Mouse (Mus musculus) intestine, postnatal 0 days (tissue): ENCODE results near the gene Fcf1. TPM values are rescaled to one million over a fixed set of nuclear protein-coding genes. Genes with fewer than 3 reads are reported as not detected.

Experiments
- ATAC-seq: fragments of 200-750 bp; cut with Nextera tagmentation; 2 replicates; pipeline ENCODE4 v1.8.0; 2017; ENCODE audit warnings: mild to moderate bottlenecking, moderate TSS enrichment, moderate library complexity
- H3K27ac ChIP-seq: fragments of 300-500 bp; sonication (generic); 2 replicates; pipeline ENCODE4 v1.5.1; 2014; ENCODE audit warnings: mild to moderate bottlenecking, low read depth, low read length, moderate library complexity
- H3K27me3 ChIP-seq: fragments of 300-500 bp; sonication (generic); replicated peaks from 2 replicates; pipeline ENCODE4 v1.6.1; 2014; ENCODE audit warnings: low read length, mixed read lengths; ENCODE audit not compliant: control insufficient read depth, insufficient read depth
- H3K36me3 ChIP-seq: fragments of 300-500 bp; sonication (generic); 2 replicates; pipeline ENCODE4 v1.6.1; 2014; ENCODE audit warnings: mild to moderate bottlenecking, moderate library complexity; ENCODE audit not compliant: control insufficient read depth, insufficient read depth
- H3K4me1 ChIP-seq: fragments of 300-500 bp; sonication (generic); replicated peaks from 2 replicates; pipeline ENCODE4 v1.6.1; 2014; ENCODE audit warnings: antibody characterized with exemption, low read length, mixed read lengths; ENCODE audit not compliant: control insufficient read depth, insufficient read depth
- H3K4me2 ChIP-seq: fragments of 300-500 bp; sonication (generic); replicated peaks from 2 replicates; pipeline ENCODE4 v1.6.1; 2014; ENCODE audit warnings: low read depth, mild to moderate bottlenecking, moderate library complexity
- H3K4me3 ChIP-seq: fragments of 300-500 bp; sonication (generic); 2 replicates; pipeline ENCODE4 v1.5.1; 2014; ENCODE audit warnings: low read depth, low read length
- H3K9ac ChIP-seq: fragments of 300-500 bp; sonication (generic); 2 replicates; pipeline ENCODE4 v1.6.1; 2014; ENCODE audit warnings: mild to moderate bottlenecking, low read depth, low read length
- H3K9me3 ChIP-seq: fragments of 300-500 bp; sonication (generic); 2 replicates; pipeline ENCODE4 v1.6.1; 2016; ENCODE audit warnings: mixed run types; ENCODE audit not compliant: control insufficient read depth
- CTCF ChIP-seq: sonication (generic); IDR thresholded peaks from 2 replicates; pipeline ENCODE4 v1.5.1; 2016; ENCODE audit warnings: low read depth, mild to moderate bottlenecking, control low read depth, antibody characterized with exemption, moderate library complexity
- WGBS: fragments of 180-500 bp; shearing (Covaris S2); extraction: QIAGEN DNeasy Blood & Tissue Kit; methylation state at CpG from one replicate; pipeline ENCODE4 v1.1.7; 2014; 5-methylcytosine and 5-hydroxymethylcytosine counted together
- polyA plus RNA-seq: library from polyadenylated mRNA; unstranded; fragments of >200 nt; fragmentation: Nextera tagmentation; extraction: Ambion mirVana; gene quantifications from 2 replicates; pipeline ENCODE4 v1.2.1, GENCODE M21; 2015

The Fcf1 gene
- polyA plus RNA-seq, 1 experiment from 2014 or later, result 97.3 TPM

DNA sequence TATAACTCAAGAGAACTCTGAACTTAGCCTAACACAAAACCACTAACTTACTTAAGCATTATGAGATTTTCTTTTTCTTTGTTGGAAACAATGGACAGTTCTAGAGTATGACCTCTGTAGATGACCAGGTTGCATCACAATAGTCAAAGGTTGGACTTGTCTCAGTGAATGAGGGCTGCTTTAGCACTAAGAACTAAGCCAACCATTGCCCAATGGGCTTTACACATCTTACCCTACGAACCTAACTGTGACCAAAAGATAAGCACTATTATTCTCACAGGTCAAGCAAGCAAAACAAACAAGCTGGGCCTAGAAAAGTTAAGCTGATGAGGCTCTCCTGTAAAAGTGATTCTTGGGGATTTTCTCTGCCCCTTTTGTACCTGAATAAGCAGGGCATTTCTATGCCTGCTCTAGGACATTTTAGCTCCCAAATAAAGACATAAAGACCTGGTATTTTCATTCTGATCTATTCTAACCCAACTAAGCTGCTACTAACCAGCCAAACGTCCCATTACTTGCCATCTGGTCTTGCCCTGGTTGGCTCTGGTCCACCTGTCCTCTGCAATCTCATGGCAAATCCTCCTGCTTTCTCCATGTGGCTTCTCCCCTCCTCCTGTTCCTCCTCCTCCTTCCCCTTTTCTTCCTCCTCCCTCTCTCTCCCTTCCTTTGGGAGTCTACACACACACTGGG is 22.7 kb upstream of the Fcf1 start:
- H3K4me2 ChIP-seq, result no peak overlapping the region
- WGBS, result 75% methylated on average over 2 of the region's 2 CpGs
- no peak overlapping the region for H3K9ac ChIP-seq
- TF ChIP-seq CTCF, result no peak
- no peak for ATAC-seq
- H3K27me3 ChIP-seq, result no peaks in the 10 kb centered on the region
- H3K36me3 ChIP-seq, result peaks cover 28% of the 10 kb centered on the region
- no peaks in the 10 kb centered on the region for H3K4me1 ChIP-seq
- no peaks in the 10 kb centered on the region for H3K9me3 ChIP-seq
- H3K4me3 ChIP-seq, result no peak overlapping the region
- H3K27ac ChIP-seq, result no peak overlapping the region

DNA sequence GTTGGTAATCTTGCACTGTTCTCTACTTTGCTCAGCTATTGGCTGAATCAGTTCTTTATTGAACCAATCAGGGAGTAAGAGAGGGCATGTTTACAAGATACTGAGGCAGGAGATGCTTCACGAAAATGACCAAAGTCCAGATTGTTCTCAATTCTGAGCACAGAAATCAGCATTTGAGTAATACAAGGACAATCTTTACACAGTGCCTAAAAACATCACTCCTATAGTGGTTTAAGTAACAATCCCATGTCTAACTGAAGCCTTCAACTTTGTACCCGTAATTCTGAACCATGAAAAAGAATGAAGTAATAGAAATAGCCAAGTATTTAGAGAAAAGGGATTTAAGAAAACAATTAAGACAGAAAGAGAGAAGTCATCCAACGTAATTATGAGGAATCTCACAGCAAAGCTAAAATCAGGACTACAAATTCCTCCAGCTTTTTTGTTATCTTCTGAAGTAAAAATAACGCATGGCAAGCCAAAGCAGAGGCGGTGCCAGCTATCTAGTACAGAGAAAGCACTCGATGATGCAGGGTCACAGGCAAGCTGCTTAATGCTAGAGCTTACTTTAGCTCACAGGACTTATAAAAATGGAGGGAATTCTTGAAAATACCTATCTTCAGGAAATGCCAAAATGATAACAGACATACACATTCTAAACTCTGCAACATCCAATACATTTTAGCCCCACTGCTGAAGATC is 22.0 kb upstream of the Fcf1 start:
- no peak for TF ChIP-seq CTCF
- H3K4me2 ChIP-seq, result no peak overlapping the region

DNA sequence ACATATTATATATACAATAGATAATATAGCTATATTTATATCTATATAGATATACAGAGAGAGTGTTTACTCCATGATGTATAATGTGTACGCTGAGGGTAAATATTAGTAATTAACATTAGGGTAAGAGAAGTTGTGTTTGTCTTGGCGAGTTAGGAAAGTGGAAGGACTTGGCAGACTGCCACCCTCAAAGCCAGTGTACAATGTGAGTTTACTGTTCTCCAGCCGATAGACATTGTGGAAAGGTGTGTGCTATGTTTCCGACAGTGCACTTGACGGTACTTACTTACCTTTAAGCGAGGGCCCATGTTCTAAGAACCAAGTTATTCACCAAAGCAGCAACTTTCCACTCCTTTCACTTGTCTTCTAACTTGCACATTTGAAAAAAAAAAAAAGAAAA is 19.9 kb upstream of the Fcf1 start:
- ATAC-seq, result no peak
- Histone ChIP-seq H3K4me1 (no peaks in the 10 kb centered on the region), H3K4me3 (no peak overlapping the region), H3K36me3 (peaks cover 24% of the 10 kb centered on the region), H3K27ac (no peak overlapping the region), H3K9ac (no peak overlapping the region), H3K4me2 (no peak overlapping the region), H3K9me3 (no peaks in the 10 kb centered on the region), H3K27me3 (no peaks in the 10 kb centered on the region)
- TF ChIP-seq CTCF, result no peak
- WGBS, result 64% methylated on average over 6 of the region's 6 CpGs

More for the DNA sequence above, 22.0 kb upstream of the Fcf1 start:
- Histone ChIP-seq H3K4me3 (no peak overlapping the region), H3K36me3 (peaks cover 28% of the 10 kb centered on the region), H3K4me1 (no peaks in the 10 kb centered on the region), H3K9me3 (no peaks in the 10 kb centered on the region), H3K9ac (no peak overlapping the region), H3K27ac (no peak overlapping the region), H3K27me3 (no peaks in the 10 kb centered on the region)
- 91% methylated on average over 6 of the region's 6 CpGs for WGBS
- no peak for ATAC-seq

DNA sequence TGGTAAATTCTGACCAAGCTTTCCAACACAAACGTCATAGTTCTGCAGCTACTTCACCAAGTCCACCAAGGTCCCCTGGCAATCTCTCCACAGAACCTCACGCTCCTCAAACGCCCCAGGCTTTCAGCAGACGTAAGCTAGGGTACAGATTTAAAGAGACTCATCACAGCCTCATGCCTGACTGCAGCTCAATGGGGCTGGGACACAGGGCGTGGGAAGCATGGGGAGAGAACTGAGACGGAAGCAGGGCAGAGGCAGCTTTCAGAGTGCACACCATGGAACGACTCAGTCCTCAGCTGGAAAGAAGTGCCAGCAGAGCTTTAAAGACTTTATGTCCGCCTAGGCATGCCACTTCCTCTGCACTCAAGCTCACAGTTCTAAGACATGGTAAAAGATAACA is 19.2 kb upstream of the Fcf1 start:
- no peak for TF ChIP-seq CTCF
- Histone ChIP-seq H3K9me3 (no peaks in the 10 kb centered on the region), H3K9ac (no peak overlapping the region), H3K4me2 (no peak overlapping the region), H3K4me3 (no peak overlapping the region), H3K27ac (no peak overlapping the region), H3K4me1 (no peaks in the 10 kb centered on the region), H3K27me3 (no peaks in the 10 kb centered on the region), H3K36me3 (peaks cover 21% of the 10 kb centered on the region)
- 72% methylated on average over 8 of the region's 8 CpGs for WGBS
- no peak for ATAC-seq

DNA sequence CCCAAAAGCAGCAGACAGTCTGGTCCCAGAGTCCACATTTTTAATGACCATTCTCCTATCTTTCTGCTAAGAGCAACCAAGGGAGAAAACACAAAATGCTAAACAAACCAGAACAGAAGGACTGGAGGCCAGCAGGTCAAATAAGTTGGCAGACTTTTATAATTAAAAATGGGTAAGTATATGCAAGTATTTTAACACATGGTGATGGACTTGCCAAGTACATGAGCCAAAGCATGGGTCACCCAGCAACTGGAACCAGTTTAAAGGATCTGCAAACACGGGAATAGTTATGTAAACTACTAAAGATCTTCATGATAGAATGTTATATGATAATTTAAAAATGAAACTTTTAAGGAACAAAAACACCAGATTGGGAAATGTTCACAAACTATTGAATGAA is 18.3 kb upstream of the Fcf1 start:
- Histone ChIP-seq H3K27ac (no peak overlapping the region; the same call in 1 of the 2 replicates), H3K4me2 (no peak overlapping the region)
- 42% methylated on average over 1 of the region's 1 CpGs for WGBS

DNA sequence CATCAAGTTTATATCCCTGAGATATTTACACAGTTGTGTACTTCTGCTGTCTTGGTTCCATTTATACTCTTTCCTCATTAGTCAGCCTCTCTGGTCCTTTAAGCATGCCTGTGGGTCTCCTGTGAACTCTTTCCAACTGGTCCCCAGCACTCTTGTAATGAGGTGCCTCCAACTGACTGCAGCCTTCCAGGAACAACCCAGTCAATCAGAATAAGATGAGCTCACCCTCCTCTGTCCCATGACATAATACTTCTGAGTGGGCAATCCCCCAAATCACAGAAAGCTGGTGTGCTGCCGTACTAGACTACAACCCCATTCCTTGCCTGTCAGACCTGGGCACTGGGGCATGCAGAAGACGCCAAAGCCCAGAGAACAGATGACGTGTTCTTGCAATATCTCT is 14.4 kb upstream of the Fcf1 start:
- no peak for ATAC-seq
- 95% methylated on average over 3 of the region's 3 CpGs for WGBS
- Histone ChIP-seq H3K27ac (no peak overlapping the region), H3K4me1 (no peaks in the 10 kb centered on the region), H3K9me3 (no peaks in the 10 kb centered on the region), H3K4me3 (no peak overlapping the region), H3K4me2 (no peak overlapping the region), H3K9ac (no peak overlapping the region), H3K27me3 (no peaks in the 10 kb centered on the region), H3K36me3 (peaks cover 4% of the 10 kb centered on the region)
- TF ChIP-seq CTCF, result no peak

More for the DNA sequence above, 18.3 kb upstream of the Fcf1 start:
- TF ChIP-seq CTCF, result no peak
- H3K4me3 ChIP-seq, result no peak overlapping the region
- H3K36me3 ChIP-seq, result peaks cover 15% of the 10 kb centered on the region
- ATAC-seq, result no peak
- H3K4me1 ChIP-seq, result no peaks in the 10 kb centered on the region
- no peaks in the 10 kb centered on the region for H3K9me3 ChIP-seq
- no peak overlapping the region for H3K9ac ChIP-seq
- H3K27me3 ChIP-seq, result no peaks in the 10 kb centered on the region
